In genomic region chr2:112318905-112319304, GRCm38 (mm10) we compare ENCODE assay signal across 22 mouse cellular contexts. TPM values are rescaled to one million over a fixed set of nuclear protein-coding genes. Genes with fewer than 3 reads are reported as not detected.
A peak's percentile ranks its signal among the peaks of the same experiment; 100 is the strongest.
DNase-seq lines count a peak whose midpoint lies in the region; ATAC-seq lines count a peak whose summit lies in the region.
"Had no signal": no experiment of that assay in that cellular context is flagged by ENCODE, and none has a peak within 500 bp of the region (broad histone marks: within the 10 kb centered on the region; RNA-seq: fewer than 3 reads in every experiment).

No protein-coding gene starts in this region.

- no peak overlapping the region for H3K9ac ChIP-seq in stomach, embryonic 16.5 days (ENCODE audit: low read length)
- H3K9ac ChIP-seq in neural tube, embryonic 15.5 days (replicated peaks), result no peak overlapping the region
- H3K9ac ChIP-seq: embryonic facial prominence, embryonic 15.5 days; heart, embryonic 15.5 days; hindbrain, embryonic 14.5 days had no signal

- peak overlapping the region; percentile 43 for H3K27ac ChIP-seq in stomach, embryonic 16.5 days (ENCODE audit: low read length)
- H3K27ac ChIP-seq in neural tube, embryonic 15.5 days (replicated peaks), result no peak overlapping the region
- H3K27ac ChIP-seq: embryonic facial prominence, embryonic 15.5 days; heart, embryonic 15.5 days; hindbrain, embryonic 14.5 days had no signal

- DNase-seq in gastrocnemius, postnatal 14 days, result peak; percentile 22
- DNase-seq in gastrocnemius, postnatal 36 days, result no peak
- DNase-seq in ovary, postnatal 36 days (ENCODE audit: low spot score), result peak; percentile 6
- DNase-seq in ovary, postnatal 14 days (ENCODE audit: low spot score), result no peak
- DNase-seq in adrenal gland, postnatal 25 days, result peak; percentile 39
- DNase-seq: cerebellum, postnatal 36 days; kidney, postnatal 36 days; layer of hippocampus, postnatal 36 days; left cerebral cortex, postnatal 4 days; right cerebral cortex, postnatal 14 days had no signal

- 39% methylated on average over 7 of the region's 7 CpGs for WGBS in stomach, embryonic 16.5 days
- 85% methylated on average over 7 of the region's 7 CpGs for WGBS in neural tube, embryonic 15.5 days

- H3K36me3 ChIP-seq in stomach, embryonic 16.5 days (ENCODE audit: control insufficient read depth, insufficient read depth, low read length), result no peaks in the 10 kb centered on the region
- H3K36me3 ChIP-seq in neural tube, embryonic 15.5 days, result no peaks in the 10 kb centered on the region
- H3K36me3 ChIP-seq: embryonic facial prominence, embryonic 15.5 days; heart, embryonic 15.5 days had no signal

- ATAC-seq in stomach, embryonic 16.5 days (ENCODE audit: insufficient read depth, low FRiP score), result peak; percentile 60; the same call in 1 of the 2 replicates
- ATAC-seq in monocyte, adult 5-6 weeks (replicated peaks; ENCODE audit: insufficient number of reproducible peaks, low FRiP score, low TSS enrichment, poor library complexity, severe bottlenecking), result no peak
- ATAC-seq in neural tube, embryonic 15.5 days (ENCODE audit: low FRiP score), result no peak
- ATAC-seq: forebrain, embryonic 14.5 days; intestine, postnatal 0 days had no signal

- no peaks in the 10 kb centered on the region for H3K9me3 ChIP-seq in stomach, embryonic 16.5 days (replicated peaks; ENCODE audit: control insufficient read depth, low read length)
- no peaks in the 10 kb centered on the region for H3K9me3 ChIP-seq in neural tube, embryonic 15.5 days (replicated peaks)
- H3K9me3 ChIP-seq: embryonic facial prominence, embryonic 15.5 days; heart, embryonic 15.5 days had no signal

- intact Hi-C loops in gastrocnemius, postnatal 14 days (cut with DNase I; ENCODE audit: low total_unique reads), result no loop called here
- intact Hi-C loops in gastrocnemius, postnatal 36 days (cut with DNase I), result loop anchor here (10.0 kb wide), 1 partner anchor 54 kb away; the partner anchor contains the start of genes Gm21985, Nop10 and Slc12a6

- no peak overlapping the region for H3K4me2 ChIP-seq in stomach, embryonic 16.5 days (ENCODE audit: low read depth, low read length)
- no peak overlapping the region for H3K4me2 ChIP-seq in neural tube, embryonic 15.5 days
- H3K4me2 ChIP-seq: embryonic facial prominence, embryonic 15.5 days; heart, embryonic 15.5 days; hindbrain, embryonic 14.5 days had no signal

- no peaks in the 10 kb centered on the region for H3K27me3 ChIP-seq in stomach, embryonic 16.5 days (ENCODE audit: control insufficient read depth, insufficient read depth, low read length)
- no peaks in the 10 kb centered on the region for H3K27me3 ChIP-seq in neural tube, embryonic 15.5 days (replicated peaks)
- H3K27me3 ChIP-seq: embryonic facial prominence, embryonic 15.5 days; heart, embryonic 15.5 days had no signal

- peaks cover 8% of the 10 kb centered on the region for H3K4me1 ChIP-seq in stomach, embryonic 16.5 days (ENCODE audit: control insufficient read depth, insufficient read depth, low read length)
- H3K4me1 ChIP-seq in neural tube, embryonic 15.5 days, result no peaks in the 10 kb centered on the region
- H3K4me1 ChIP-seq: embryonic facial prominence, embryonic 15.5 days; heart, embryonic 15.5 days had no signal

- H3K4me3 ChIP-seq in stomach, embryonic 16.5 days (replicated peaks; ENCODE audit: low read length), result no peak overlapping the region
- H3K4me3 ChIP-seq in neural tube, embryonic 15.5 days (replicated peaks), result no peak overlapping the region
- H3K4me3 ChIP-seq: embryonic facial prominence, embryonic 15.5 days; heart, embryonic 15.5 days had no signal

RNA-seq across cellular contexts. Expression of gene Emc4, which starts 48.9 kb away (rescaled TPM):
- total RNA-seq in gastrocnemius, postnatal 14 days (2021), result 10 to 100 TPM; 67.2 to 71.2 TPM
- 10 to 100 TPM; 59.0 to 71.1 TPM for total RNA-seq in gastrocnemius, postnatal 36 days (2021)
- total RNA-seq in adrenal gland, postnatal 25 days (2021), result 89.3 and 92.2 TPM in 2 replicates
- 107 and 115 TPM in 2 replicates for polyA plus RNA-seq in stomach, embryonic 16.5 days (2015; fragmentation: Nextera tagmentation; extraction: Ambion mirVana)
- 33.5 to 44.1 TPM (median 34.3 TPM) in 3 replicates for total RNA-seq in monocyte, adult 5-6 weeks (2017)
- polyA plus RNA-seq in neural tube, embryonic 15.5 days (2015; fragmentation: Nextera tagmentation; extraction: Ambion mirVana), result 206 and 239 TPM in 2 replicates

RNA-seq across cellular contexts. Expression of gene Gm21985, which starts 52.8 kb away (rescaled TPM):
- under 1 TPM; 0.71 to 0.84 TPM for total RNA-seq in gastrocnemius, postnatal 14 days (2021)
- under 1 TPM in 1 of 2 experiments, not detected in 1; 0.44 TPM for total RNA-seq in gastrocnemius, postnatal 36 days (2021)
- total RNA-seq in adrenal gland, postnatal 25 days (2021), result not detected in 2 replicates
- polyA plus RNA-seq in stomach, embryonic 16.5 days (2015; fragmentation: Nextera tagmentation; extraction: Ambion mirVana), result not detected in 2 replicates
- 0.49 to 16.1 TPM (median 12.5 TPM) in 3 replicates for total RNA-seq in monocyte, adult 5-6 weeks (2017)
- not detected in 2 replicates for polyA plus RNA-seq in neural tube, embryonic 15.5 days (2015; fragmentation: Nextera tagmentation; extraction: Ambion mirVana)
- polyA plus RNA-seq: embryonic facial prominence, embryonic 15.5 days; forebrain, embryonic 14.5 days; heart, embryonic 15.5 days; hindbrain, embryonic 14.5 days; intestine, postnatal 0 days; liver, embryonic 16.5 days; neural tube, embryonic 14.5 days had no signal

RNA-seq across cellular contexts. Expression of gene Slc12a6, which starts 53.3 kb away (rescaled TPM):
- total RNA-seq in gastrocnemius, postnatal 14 days (2021), result 10 to 100 TPM; 20.4 to 25.2 TPM
- total RNA-seq in gastrocnemius, postnatal 36 days (2021), result 10 to 100 TPM; 18.5 to 27.1 TPM
- 43.4 and 52.9 TPM in 2 replicates for total RNA-seq in adrenal gland, postnatal 25 days (2021)
- polyA plus RNA-seq in stomach, embryonic 16.5 days (2015; fragmentation: Nextera tagmentation; extraction: Ambion mirVana), result 14.6 and 15.1 TPM in 2 replicates
- total RNA-seq in monocyte, adult 5-6 weeks (2017), result 175 to 238 TPM (median 221 TPM) in 3 replicates
- polyA plus RNA-seq in neural tube, embryonic 15.5 days (2015; fragmentation: Nextera tagmentation; extraction: Ambion mirVana), result 15.1 and 15.2 TPM in 2 replicates

RNA-seq across cellular contexts. Expression of gene Nop10, which starts 57.2 kb away (rescaled TPM):
- total RNA-seq in gastrocnemius, postnatal 14 days (2021), result 10 to 100 TPM; 57.7 to 59.7 TPM
- total RNA-seq in gastrocnemius, postnatal 36 days (2021), result 10 to 100 TPM; 46.2 to 50.4 TPM
- total RNA-seq in adrenal gland, postnatal 25 days (2021), result 134 and 135 TPM in 2 replicates
- polyA plus RNA-seq in stomach, embryonic 16.5 days (2015; fragmentation: Nextera tagmentation; extraction: Ambion mirVana), result 193 and 215 TPM in 2 replicates
- total RNA-seq in monocyte, adult 5-6 weeks (2017), result 47.8 to 69.9 TPM (median 58.9 TPM) in 3 replicates
- 205 and 216 TPM in 2 replicates for polyA plus RNA-seq in neural tube, embryonic 15.5 days (2015; fragmentation: Nextera tagmentation; extraction: Ambion mirVana)

RNA-seq across cellular contexts. Expression of gene Nutm1, which starts 59.8 kb away (rescaled TPM):
- total RNA-seq in gastrocnemius, postnatal 14 days (2021), result not detected
- not detected for total RNA-seq in gastrocnemius, postnatal 36 days (2021)
- total RNA-seq in adrenal gland, postnatal 25 days (2021), result not detected in 2 replicates
- polyA plus RNA-seq in stomach, embryonic 16.5 days (2015; fragmentation: Nextera tagmentation; extraction: Ambion mirVana), result 0.05 and 0.11 TPM in 2 replicates
- not detected in 3 replicates for total RNA-seq in monocyte, adult 5-6 weeks (2017)
- polyA plus RNA-seq in neural tube, embryonic 15.5 days (2015; fragmentation: Nextera tagmentation; extraction: Ambion mirVana), result not detected in 2 replicates
- total RNA-seq: granulocyte monocyte progenitor cell, adult 5-6 weeks; layer of hippocampus, postnatal 36 days; left cerebral cortex, postnatal 4 days; megakaryocyte, adult 5-6 weeks had no signal
- polyA plus RNA-seq: embryonic facial prominence, embryonic 15.5 days; forebrain, embryonic 14.5 days; heart, embryonic 15.5 days; hindbrain, embryonic 14.5 days; liver, embryonic 16.5 days; neural tube, embryonic 14.5 days had no signal

Comparison
In these comparisons a context has a peak if more than half of its experiments do, and no peak if none do; other contexts are left out.
1. DNase-seq: peak in gastrocnemius, postnatal 14 days (single experiment), ovary, postnatal 36 days (single experiment) and adrenal gland, postnatal 25 days (single experiment); none in gastrocnemius, postnatal 36 days (0 of 2) and ovary, postnatal 14 days (single experiment).